Mouse (Mus musculus): ENCODE results near the gene Fbxl17.

Fbxl17 gene

GRCm38 (mm10) chr17:63205316-63205715, 294.5 kb downstream of the Fbxl17 start:
- DNase-seq: no peak

DNA sequence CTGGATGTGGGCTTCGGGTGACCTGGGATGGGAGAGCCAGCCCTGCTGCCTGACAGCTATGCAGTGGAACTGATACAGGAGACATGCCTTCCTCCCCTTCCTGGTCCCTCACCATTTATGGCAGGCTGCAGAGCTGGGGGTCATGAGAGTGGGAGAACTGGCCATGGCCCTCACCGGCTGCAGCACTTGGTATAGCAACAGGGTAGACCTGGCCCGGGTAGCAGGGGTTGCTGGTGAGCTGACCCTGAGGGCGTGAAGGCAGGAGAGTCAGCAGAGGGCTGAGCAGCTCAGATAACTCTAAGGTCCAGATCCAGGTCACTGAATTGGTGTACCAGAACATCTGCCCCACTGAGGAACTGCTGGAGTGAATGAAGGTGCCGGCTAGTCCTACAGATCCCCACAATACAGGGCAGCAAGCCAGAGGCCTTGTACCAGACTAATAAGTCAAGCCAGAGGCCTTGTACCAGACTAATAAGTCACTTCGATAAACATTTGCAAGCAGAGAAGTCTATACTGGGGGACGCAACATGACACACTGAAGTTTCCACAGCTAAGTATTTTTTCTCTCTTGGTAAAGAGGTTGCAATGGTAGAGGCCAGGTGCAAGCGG, 296.1 kb downstream of the Fbxl17 start:
- DNase-seq: no peak

GRCm38 (mm10) chr17:63198703-63199102, 301.1 kb downstream of the Fbxl17 start:
- DNase-seq: no peak

- DNase-seq: no peak
Observed at GRCm38 (mm10) chr17:63195496-63195895, 304.3 kb downstream of the Fbxl17 start.

- no peak for DNase-seq
Observed at GRCm38 (mm10) chr17:63193196-63193595, 306.6 kb downstream of the Fbxl17 start.

DNA sequence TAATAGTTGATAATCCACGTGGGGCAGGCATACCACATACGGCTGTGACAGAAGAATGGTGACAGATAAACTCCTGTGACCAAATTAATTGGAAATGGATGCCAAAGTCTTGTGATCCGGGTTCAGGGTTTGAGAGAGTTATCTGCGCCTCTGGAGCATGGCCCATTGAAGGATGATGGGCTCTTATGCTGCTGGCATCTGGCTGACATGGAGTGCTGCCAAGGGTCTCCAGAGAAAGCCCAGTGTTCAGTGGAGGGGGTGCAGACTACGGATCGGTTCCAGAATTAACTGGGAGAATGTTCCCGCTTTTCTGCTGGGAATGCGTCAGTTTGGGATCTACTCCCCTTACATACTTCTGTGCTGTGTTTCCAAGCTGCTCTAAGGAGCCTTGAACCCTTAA, 308.5 kb downstream of the Fbxl17 start:
- no peak for DNase-seq

DNA sequence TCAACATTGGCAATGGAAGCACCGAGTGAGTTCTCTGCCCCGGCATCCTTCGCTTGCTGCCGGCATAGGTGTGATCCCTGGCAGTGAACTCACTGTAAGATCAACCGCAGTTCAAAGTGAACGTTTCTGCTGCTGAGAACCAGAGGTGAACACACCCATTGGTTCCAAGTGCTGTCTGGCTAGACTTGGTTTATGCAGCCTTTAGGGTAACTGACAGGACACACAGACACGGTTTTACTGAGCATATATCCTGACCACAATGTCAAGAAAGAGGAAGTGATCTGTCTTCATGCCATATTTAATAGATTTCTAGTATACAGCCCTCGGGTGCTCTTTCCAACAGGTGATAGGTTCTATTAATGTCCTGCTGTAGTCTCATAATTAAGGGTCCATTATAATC, 310.5 kb downstream of the Fbxl17 start:
- no peak for DNase-seq

GRCm38 (mm10) chr17:63185531-63185930, 314.3 kb downstream of the Fbxl17 start:
- DNase-seq: no peak

DNA sequence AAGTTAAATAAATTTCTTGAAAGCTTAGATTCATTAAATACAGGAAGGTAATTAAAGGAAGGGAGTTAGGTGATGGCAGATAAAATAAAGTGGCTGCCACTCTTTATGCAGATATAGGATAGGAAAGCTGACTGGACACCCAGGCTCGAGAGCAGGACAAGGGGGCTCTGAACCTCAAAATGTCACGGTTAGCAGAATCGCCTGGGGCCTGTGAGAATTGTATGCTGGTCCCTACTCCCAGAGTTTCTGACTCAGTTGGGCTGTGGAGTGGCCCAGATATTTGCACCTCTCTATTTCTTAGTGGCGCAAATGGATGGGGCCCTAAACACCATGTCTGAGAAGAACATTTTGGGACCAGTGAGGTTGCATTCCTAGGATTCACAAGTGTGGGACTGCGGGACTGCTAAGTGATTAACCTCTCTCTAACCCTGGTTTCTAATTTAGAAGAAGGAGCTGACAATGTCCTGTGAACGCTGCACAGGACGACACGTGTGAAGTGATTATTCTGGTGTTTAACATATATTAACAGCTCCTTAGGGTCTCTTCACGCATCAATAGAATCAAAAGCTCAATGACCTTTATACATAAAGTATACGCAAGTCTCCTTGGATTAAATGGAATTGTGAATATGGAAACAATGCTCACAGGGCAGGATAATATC, 314.8 kb downstream of the Fbxl17 start:
- no peak for DNase-seq

DNA sequence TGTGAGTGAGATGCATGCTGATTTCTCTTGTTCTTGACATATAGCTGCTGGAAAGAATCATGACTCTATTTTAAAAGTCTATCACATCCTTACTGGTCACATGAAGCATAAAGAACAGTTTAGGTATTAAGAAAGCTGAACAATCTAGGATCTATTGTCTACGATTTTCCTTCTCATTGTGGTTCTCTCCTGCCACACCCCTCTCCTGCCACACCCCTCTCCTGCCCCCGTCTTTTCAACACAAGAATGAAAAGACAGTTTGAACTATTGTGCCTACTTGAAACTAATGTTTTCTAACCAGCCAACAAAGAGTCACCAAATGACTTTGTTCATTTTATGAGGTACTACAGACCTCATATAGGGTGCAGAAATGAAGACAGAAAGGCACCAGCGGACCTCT, 316.4 kb downstream of the Fbxl17 start:
- no peak for DNase-seq

DNA sequence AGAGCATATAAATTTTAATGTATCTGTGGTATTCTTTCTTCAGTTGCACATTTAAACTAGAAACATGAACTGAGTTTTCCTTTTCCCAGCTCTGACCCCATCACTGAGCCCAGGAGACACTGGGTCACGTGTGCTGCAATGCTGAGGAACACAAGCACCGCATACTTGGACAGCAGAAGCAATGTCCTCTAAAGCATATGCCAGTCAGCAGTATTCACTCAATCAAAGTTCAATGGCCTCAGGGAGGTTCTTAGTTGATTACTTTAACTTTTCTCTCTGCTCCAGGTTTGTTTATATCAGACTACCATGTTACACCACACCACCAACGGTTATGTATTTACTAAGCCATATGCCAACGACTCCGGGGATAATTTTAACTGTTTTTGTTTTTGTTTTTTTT, 318.2 kb downstream of the Fbxl17 start:
- DNase-seq: no peak

DNA sequence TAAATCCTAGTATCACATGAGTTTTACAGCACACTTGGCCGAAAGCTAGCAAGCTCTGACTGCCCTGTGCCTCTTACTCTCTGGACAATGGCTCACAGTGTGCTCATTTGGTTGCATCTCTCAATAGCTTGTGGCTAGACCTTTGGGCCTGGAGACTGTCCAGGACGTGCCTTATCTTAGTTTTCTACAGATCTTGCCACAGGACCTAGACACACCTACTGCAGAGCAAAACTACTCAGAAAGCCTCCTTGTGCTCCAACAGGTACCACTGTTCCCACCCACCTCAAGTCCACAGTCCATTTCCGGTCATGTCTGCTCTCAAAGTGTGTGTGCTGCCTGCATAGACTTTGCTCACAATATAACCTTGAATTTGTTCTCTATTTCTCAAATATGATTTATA, 319.8 kb downstream of the Fbxl17 start:
- DNase-seq: no peak

DNA sequence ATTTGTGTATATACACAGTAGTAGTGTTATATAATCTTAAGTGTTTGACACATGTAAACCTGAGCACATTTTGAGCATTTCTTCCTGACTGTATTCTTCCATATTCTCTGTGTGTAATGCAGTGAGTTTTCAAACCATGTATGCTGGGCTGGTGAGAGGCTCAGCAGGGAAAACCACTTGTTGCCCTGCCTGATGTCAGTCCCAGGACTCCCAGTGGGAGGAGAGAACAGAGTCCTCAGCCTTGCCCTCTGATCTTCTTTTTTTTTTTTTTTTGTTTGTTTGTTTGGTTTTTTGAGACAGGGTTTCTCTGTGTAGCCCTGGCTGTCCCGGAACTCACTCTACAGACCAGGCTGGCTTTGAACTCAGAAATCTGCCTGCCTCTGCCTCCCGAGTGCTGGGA, 321.5 kb downstream of the Fbxl17 start:
- no peak for DNase-seq

DNA sequence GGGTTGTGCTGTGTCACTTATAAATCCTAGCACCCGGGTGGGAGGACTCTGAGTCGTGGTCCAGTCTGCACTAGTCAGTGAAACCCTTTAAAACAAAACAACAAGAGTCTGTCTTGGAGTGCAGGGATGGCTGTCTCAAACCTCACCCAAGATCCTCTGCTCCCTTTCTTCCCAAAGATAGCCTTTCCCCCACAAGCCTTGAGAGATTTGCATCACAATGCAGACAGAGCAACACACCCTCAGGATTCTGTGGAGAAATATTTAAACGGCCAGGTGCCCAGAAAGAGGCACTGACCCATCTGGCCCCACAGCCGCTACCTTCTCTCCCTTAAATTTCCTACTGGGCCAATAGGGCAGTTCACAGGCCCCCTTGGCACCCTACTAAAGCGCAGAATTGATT, 323.4 kb downstream of the Fbxl17 start:
- DNase-seq: no peak

DNA sequence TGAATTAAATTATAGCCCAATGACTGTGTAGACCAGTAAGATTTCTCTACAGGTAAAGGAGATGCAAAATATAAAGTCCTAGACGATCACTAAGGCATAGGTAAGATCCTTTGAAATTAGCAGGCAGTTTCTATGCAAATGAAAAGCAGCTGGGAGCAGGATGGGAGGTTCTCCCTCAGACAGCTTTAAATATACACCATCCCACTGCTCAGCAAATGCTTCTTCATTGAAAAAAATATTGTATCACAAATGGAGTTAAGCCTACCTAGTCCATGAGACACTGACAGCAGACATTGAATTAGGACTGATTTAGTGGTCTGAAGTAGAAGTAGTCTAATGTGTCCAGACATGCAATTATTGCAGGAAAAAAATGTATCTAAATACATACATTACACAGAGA, 327.1 kb downstream of the Fbxl17 start:
- DNase-seq: no peak

DNA sequence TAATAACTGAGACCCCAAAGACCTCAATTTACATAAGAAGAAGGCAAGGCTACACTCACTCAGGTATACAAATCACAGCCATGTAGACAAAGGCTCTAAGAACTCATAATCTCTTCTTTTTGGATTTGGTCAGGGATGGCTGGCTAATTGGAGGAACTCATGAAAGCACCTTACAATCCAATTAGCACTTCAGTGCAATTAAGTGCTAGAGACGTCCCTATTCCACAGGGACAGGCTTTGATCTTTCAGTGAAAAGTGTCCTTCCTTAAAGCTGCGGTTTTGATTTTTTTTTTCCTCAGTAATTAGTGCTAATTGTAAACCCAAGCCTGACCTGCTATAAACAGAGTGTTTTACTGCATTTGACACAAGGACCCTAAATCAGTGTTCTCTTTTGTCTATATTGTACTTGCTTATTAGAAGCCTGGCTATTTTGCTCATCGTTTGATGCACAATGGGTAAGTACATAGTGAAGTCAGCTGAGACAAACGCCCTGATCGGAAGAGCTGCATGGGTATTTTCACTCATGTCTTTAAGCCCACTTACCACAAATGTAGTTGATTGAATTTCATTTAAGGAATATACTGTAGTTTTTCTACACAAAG, 327.8 kb downstream of the Fbxl17 start:
- DNase-seq: no peak

- DNase-seq: no peak
Observed at GRCm38 (mm10) chr17:63171264-63171663, 328.6 kb downstream of the Fbxl17 start.

GRCm38 (mm10) chr17:63168019-63168788, 331.6 kb downstream of the Fbxl17 start:
- DNase-seq: no peak

GRCm38 (mm10) chr17:63167248-63167647, 332.6 kb downstream of the Fbxl17 start:
- DNase-seq: no peak

GRCm38 (mm10) chr17:63166692-63167091, 333.1 kb downstream of the Fbxl17 start:
- no peak for DNase-seq

- DNase-seq: peak; percentile 86
Observed at GRCm38 (mm10) chr17:63165847-63166246, 334.0 kb downstream of the Fbxl17 start.

- no peak for DNase-seq
Observed at GRCm38 (mm10) chr17:63164289-63164688, 335.5 kb downstream of the Fbxl17 start.

DNA sequence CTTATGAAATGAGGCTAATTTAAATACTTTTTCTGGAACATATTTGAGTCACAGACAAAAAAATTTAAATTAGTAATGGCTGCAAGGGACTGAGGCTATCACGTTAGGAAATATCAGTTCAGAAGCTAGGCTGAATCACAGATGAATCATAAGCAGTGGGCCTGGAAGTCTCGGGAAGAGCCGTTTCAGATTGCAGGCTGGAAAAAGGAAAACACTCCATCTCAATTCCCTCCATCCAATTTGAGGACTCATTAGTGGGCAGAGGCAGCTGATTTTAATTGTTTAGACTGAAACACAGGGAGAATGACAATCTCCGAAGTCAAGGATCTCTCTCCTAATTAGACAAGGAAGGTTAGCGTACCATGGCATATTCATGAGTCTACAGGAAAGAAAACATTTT, 337.9 kb downstream of the Fbxl17 start:
- no peak for DNase-seq

DNA sequence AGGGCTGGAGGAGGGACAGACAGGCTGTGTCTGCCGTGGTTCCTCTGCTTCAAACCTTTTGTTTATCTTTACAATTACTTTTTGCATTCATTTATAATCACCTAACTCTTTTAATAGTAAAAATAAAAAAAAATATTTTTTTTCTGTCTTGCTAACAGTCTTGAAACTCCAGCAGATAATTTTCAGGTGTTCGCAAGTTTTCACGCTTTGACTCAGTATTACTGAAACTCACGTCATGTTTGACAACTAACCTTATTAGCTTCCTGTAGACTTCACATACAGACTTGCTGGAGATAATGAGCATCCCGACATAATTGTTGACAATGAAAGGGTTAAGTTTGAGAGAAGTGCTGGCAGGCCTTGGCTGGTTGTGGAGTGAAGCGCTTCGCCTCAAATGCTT, 340.6 kb downstream of the Fbxl17 start:
- DNase-seq: no peak

Measured in cerebellum, adult 9-10 months (tissue).